Comparison of ENCODE assay signal across 31 mouse cellular contexts in genomic region chr19:29676479-29677193, GRCm38 (mm10). TPM values are rescaled to one million over a fixed set of nuclear protein-coding genes. Genes with fewer than 3 reads are reported as not detected.
A peak's percentile ranks its signal among the peaks of the same experiment; 100 is the strongest.
DNase-seq lines count a peak whose midpoint lies in the region; ATAC-seq and TF ChIP-seq lines count a peak whose summit lies in the region.
"Had no signal": no experiment of that assay in that cellular context is flagged by ENCODE, and none has a peak within 500 bp of the region (broad histone marks: within the 10 kb centered on the region; RNA-seq: fewer than 3 reads in every experiment).

No protein-coding gene starts in this region.

- H3K27ac ChIP-seq in hindbrain, postnatal 0 days = no peak overlapping the region
- H3K27ac ChIP-seq in hindbrain, embryonic 14.5 days = no peak overlapping the region
- peak overlapping the region; percentile 97 for H3K27ac ChIP-seq in brown adipose tissue, adult 24 weeks (replicated peaks; ENCODE audit: low read depth, low read length)
- H3K27ac ChIP-seq in stomach, postnatal 0 days (replicated peaks) = peak overlapping the region; percentile 36; the same call in 1 of the 2 replicates
- no peak overlapping the region for H3K27ac ChIP-seq in midbrain, postnatal 0 days (ENCODE audit: low read depth, low read length)
- H3K27ac ChIP-seq: embryonic facial prominence, embryonic 13.5 days; forebrain, embryonic 15.5 days; left cerebral cortex, adult 2 months; limb, embryonic 10.5 days; liver, embryonic 13.5 days; macrophage; stomach, embryonic 15.5 days had no signal

- no peaks in the 10 kb centered on the region for H3K9me3 ChIP-seq in hindbrain, postnatal 0 days (ENCODE audit: low read length)
- no peaks in the 10 kb centered on the region for H3K9me3 ChIP-seq in hindbrain, embryonic 14.5 days (ENCODE audit: control insufficient read depth, low read length)
- H3K9me3 ChIP-seq in stomach, postnatal 0 days (ENCODE audit: control insufficient read depth, low read length) = no peaks in the 10 kb centered on the region
- H3K9me3 ChIP-seq in midbrain, postnatal 0 days (ENCODE audit: low read length) = no peaks in the 10 kb centered on the region
- H3K9me3 ChIP-seq: embryonic facial prominence, embryonic 13.5 days; forebrain, embryonic 15.5 days; limb, embryonic 10.5 days; liver, embryonic 13.5 days; stomach, embryonic 15.5 days had no signal

- no peak for ATAC-seq in hindbrain, postnatal 0 days
- ATAC-seq in hindbrain, embryonic 14.5 days (ENCODE audit: low FRiP score) = no peak
- peak; percentile 89 for ATAC-seq in stomach, postnatal 0 days (ENCODE audit: low FRiP score, low TSS enrichment)
- ATAC-seq in midbrain, postnatal 0 days (ENCODE audit: low FRiP score) = no peak
- ATAC-seq: activated CD4-positive, CD25-positive, alpha-beta regulatory T cell, adult 4 months; forebrain, embryonic 15.5 days; inflammation-experienced regulatory T-cells, adult 6 months; Patski had no signal

- TF ChIP-seq EP300 in stomach, postnatal 0 days (optimal IDR thresholded peaks at IDR 0.05) = no peak

- H3K4me2 ChIP-seq in hindbrain, postnatal 0 days (ENCODE audit: low read depth, low read length) = no peak overlapping the region
- no peak overlapping the region for H3K4me2 ChIP-seq in hindbrain, embryonic 14.5 days (replicated peaks)
- no peak overlapping the region for H3K4me2 ChIP-seq in stomach, postnatal 0 days (replicated peaks; ENCODE audit: low read depth)
- no peak overlapping the region for H3K4me2 ChIP-seq in midbrain, postnatal 0 days (ENCODE audit: low read depth, low read length, poor library complexity, severe bottlenecking)
- H3K4me2 ChIP-seq: embryonic facial prominence, embryonic 13.5 days; forebrain, embryonic 15.5 days; heart, embryonic 11.5 days; liver, embryonic 13.5 days; midbrain, embryonic 11.5 days; stomach, embryonic 15.5 days had no signal

- peak; percentile 14; the same call in 1 of the 2 replicates for TF ChIP-seq CTCF in hindbrain, postnatal 0 days (IDR thresholded peaks at IDR 0.05; ENCODE audit: low read depth)
- TF ChIP-seq CTCF in stomach, postnatal 0 days (IDR thresholded peaks at IDR 0.05; ENCODE audit: low read depth) = 0 out of 2 replicates have a peak, but pooled peaks have one; percentile 2
- no peak for TF ChIP-seq CTCF in midbrain, postnatal 0 days (IDR thresholded peaks at IDR 0.05)

- 83% methylated on average over 10 of the region's 10 CpGs for WGBS in hindbrain, postnatal 0 days
- WGBS in hindbrain, embryonic 14.5 days = 81% methylated on average over 10 of the region's 10 CpGs
- 81% methylated on average over 10 of the region's 10 CpGs for WGBS in stomach, postnatal 0 days
- WGBS in midbrain, postnatal 0 days = 89% methylated on average over 10 of the region's 10 CpGs

- no peak overlapping the region for H3K4me3 ChIP-seq in hindbrain, postnatal 0 days (ENCODE audit: low read length)
- no peak overlapping the region for H3K4me3 ChIP-seq in hindbrain, embryonic 14.5 days (replicated peaks; ENCODE audit: low read length)
- H3K4me3 ChIP-seq in brown adipose tissue, adult 24 weeks (ENCODE audit: insufficient read depth, low read depth, low read length) = no peak overlapping the region
- H3K4me3 ChIP-seq in stomach, postnatal 0 days (ENCODE audit: low read depth, low read length) = no peak overlapping the region
- H3K4me3 ChIP-seq in midbrain, postnatal 0 days (ENCODE audit: low read depth, low read length) = no peak overlapping the region
- H3K4me3 ChIP-seq: embryonic facial prominence, embryonic 13.5 days; forebrain, embryonic 15.5 days; left cerebral cortex, adult 2 months; limb, embryonic 10.5 days; liver, embryonic 13.5 days; stomach, embryonic 15.5 days had no signal

- no peaks in the 10 kb centered on the region for H3K36me3 ChIP-seq in hindbrain, postnatal 0 days (ENCODE audit: insufficient read depth, low read length)
- no peaks in the 10 kb centered on the region for H3K36me3 ChIP-seq in hindbrain, embryonic 14.5 days (replicated peaks; ENCODE audit: control insufficient read depth, insufficient read depth)
- no peaks in the 10 kb centered on the region for H3K36me3 ChIP-seq in stomach, postnatal 0 days (ENCODE audit: control insufficient read depth, insufficient read depth, low read length)
- H3K36me3 ChIP-seq in midbrain, postnatal 0 days (ENCODE audit: insufficient read depth, low read length) = no peaks in the 10 kb centered on the region
- H3K36me3 ChIP-seq: embryonic facial prominence, embryonic 13.5 days; forebrain, embryonic 15.5 days; limb, embryonic 10.5 days; liver, embryonic 13.5 days; stomach, embryonic 15.5 days had no signal

- DNase-seq in hindbrain, postnatal 0 days (ENCODE audit: low spot score) = no peak
- no peak for DNase-seq in hindbrain, embryonic 14.5 days (ENCODE audit: low spot score)
- peak; percentile 15 for DNase-seq in retina, postnatal 1 day
- DNase-seq in retina, embryonic 14.5 days (ENCODE audit: low spot score) = no peak
- DNase-seq in stomach, postnatal 0 days (ENCODE audit: low spot score) = peak; percentile 81
- no peak for DNase-seq in midbrain, postnatal 0 days (ENCODE audit: low spot score)
- no peak for DNase-seq in right cerebral cortex, adult 2 months (ENCODE audit: low spot score in 2 of 2)
- DNase-seq: cerebellum, adult 9-11 months; gastrocnemius, postnatal 36 days; heart, postnatal 10 days; kidney, postnatal 10 days; layer of hippocampus, adult 9-11 months; liver, embryonic 13.5 days; spleen, adult 18-20 months had no signal

- no peaks in the 10 kb centered on the region for H3K4me1 ChIP-seq in hindbrain, postnatal 0 days (ENCODE audit: insufficient read depth, low read length)
- H3K4me1 ChIP-seq in hindbrain, embryonic 14.5 days (replicated peaks; ENCODE audit: control insufficient read depth, insufficient read depth, low read length) = no peaks in the 10 kb centered on the region
- peaks cover 6% of the 10 kb centered on the region; the same call in 1 of the 2 replicates for H3K4me1 ChIP-seq in brown adipose tissue, adult 24 weeks (ENCODE audit: control insufficient read depth, insufficient read depth, insufficient read length, low read length)
- H3K4me1 ChIP-seq in stomach, postnatal 0 days (replicated peaks; ENCODE audit: control insufficient read depth, insufficient read depth) = no peaks in the 10 kb centered on the region
- H3K4me1 ChIP-seq in midbrain, postnatal 0 days (ENCODE audit: insufficient read depth, low read length) = no peaks in the 10 kb centered on the region
- H3K4me1 ChIP-seq: embryonic facial prominence, embryonic 13.5 days; forebrain, embryonic 15.5 days; limb, embryonic 10.5 days; stomach, embryonic 15.5 days had no signal

- no peak overlapping the region for H3K9ac ChIP-seq in hindbrain, postnatal 0 days (replicated peaks; ENCODE audit: low read length)
- H3K9ac ChIP-seq in hindbrain, embryonic 14.5 days = no peak overlapping the region
- H3K9ac ChIP-seq in stomach, postnatal 0 days (ENCODE audit: low read length) = no peak overlapping the region
- H3K9ac ChIP-seq in midbrain, postnatal 0 days (replicated peaks; ENCODE audit: low read length, poor library complexity, severe bottlenecking) = no peak overlapping the region
- H3K9ac ChIP-seq: embryonic facial prominence, embryonic 13.5 days; forebrain, embryonic 15.5 days; liver, embryonic 13.5 days; stomach, embryonic 15.5 days had no signal

- H3K27me3 ChIP-seq in hindbrain, postnatal 0 days (ENCODE audit: insufficient read depth, low read length) = no peaks in the 10 kb centered on the region
- no peaks in the 10 kb centered on the region for H3K27me3 ChIP-seq in hindbrain, embryonic 14.5 days (ENCODE audit: control insufficient read depth, insufficient read depth, low read length)
- no peaks in the 10 kb centered on the region for H3K27me3 ChIP-seq in stomach, postnatal 0 days (ENCODE audit: control insufficient read depth, insufficient read depth, low read length)
- no peaks in the 10 kb centered on the region for H3K27me3 ChIP-seq in midbrain, postnatal 0 days (ENCODE audit: insufficient read depth, low read length)
- H3K27me3 ChIP-seq: embryonic facial prominence, embryonic 13.5 days; forebrain, embryonic 15.5 days; liver, embryonic 13.5 days; Patski; stomach, embryonic 15.5 days had no signal

RNA-seq across cellular contexts. Expression of gene Mlana, which starts 21.0 kb away (rescaled TPM):
- not detected in 2 replicates for total RNA-seq in hindbrain, postnatal 0 days (2014; rRNA removed)
- polyA plus RNA-seq in hindbrain, postnatal 0 days (2015; fragmentation: Nextera tagmentation; extraction: Ambion mirVana) = not detected in 2 replicates
- polyA plus RNA-seq in hindbrain, embryonic 14.5 days (2014; fragmentation: Nextera tagmentation; extraction: Ambion mirVana) = not detected in 2 replicates
- polyA plus RNA-seq in brown adipose tissue, adult 24 weeks (2012; ENCODE audit: insufficient read depth, insufficient read length, missing spikeins) = not detected in 2 replicates
- polyA plus RNA-seq in stomach, postnatal 0 days (2015; fragmentation: Nextera tagmentation; extraction: Ambion mirVana) = not detected in 2 replicates
- total RNA-seq in midbrain, postnatal 0 days (2014; rRNA removed) = not detected in 2 replicates
- polyA plus RNA-seq in midbrain, postnatal 0 days (2015; fragmentation: Nextera tagmentation; extraction: Ambion mirVana) = not detected in 2 replicates
- total RNA-seq: monocyte, adult 5-6 weeks had no signal
- polyA plus RNA-seq: activated CD4-positive, CD25-positive, alpha-beta regulatory T cell, adult 4 months; C2C12; forebrain, embryonic 15.5 days; inflammation-experienced regulatory T-cells, adult 6 months; limb, embryonic 10.5 days; liver, embryonic 13.5 days; lung, embryonic 16.5 days; neural tube, embryonic 11.5 days; stomach, embryonic 15.5 days; thymus, postnatal 0 days had no signal

RNA-seq across cellular contexts. Expression of gene Ermp1, which starts 28.4 kb away (rescaled TPM):
- total RNA-seq in hindbrain, postnatal 0 days (2014; rRNA removed) = 22.5 and 28.7 TPM in 2 replicates
- polyA plus RNA-seq in hindbrain, postnatal 0 days (2015; fragmentation: Nextera tagmentation; extraction: Ambion mirVana) = 10.9 and 11.4 TPM in 2 replicates
- 9.6 and 10.8 TPM in 2 replicates for polyA plus RNA-seq in hindbrain, embryonic 14.5 days (2014; fragmentation: Nextera tagmentation; extraction: Ambion mirVana)
- polyA plus RNA-seq in brown adipose tissue, adult 24 weeks (2012; ENCODE audit: insufficient read depth, insufficient read length, missing spikeins) = 38.6 and 40.5 TPM in 2 replicates
- 19.9 and 23.0 TPM in 2 replicates for polyA plus RNA-seq in stomach, postnatal 0 days (2015; fragmentation: Nextera tagmentation; extraction: Ambion mirVana)
- total RNA-seq in midbrain, postnatal 0 days (2014; rRNA removed) = 15.8 and 27.6 TPM in 2 replicates
- 7.7 and 9.6 TPM in 2 replicates for polyA plus RNA-seq in midbrain, postnatal 0 days (2015; fragmentation: Nextera tagmentation; extraction: Ambion mirVana)

Comparison
In these comparisons a context has a peak if more than half of its experiments do, and no peak if none do; other contexts are left out.
1. DNase-seq: peak in retina, postnatal 1 day (single experiment) and stomach, postnatal 0 days (single experiment); none in hindbrain, postnatal 0 days (single experiment), hindbrain, embryonic 14.5 days (single experiment), retina, embryonic 14.5 days (single experiment), midbrain, postnatal 0 days (single experiment) and right cerebral cortex, adult 2 months (0 of 2).
2. H3K27ac ChIP-seq: peak in brown adipose tissue, adult 24 weeks (single experiment) and stomach, postnatal 0 days (single experiment); none in hindbrain, postnatal 0 days (single experiment), hindbrain, embryonic 14.5 days (single experiment) and midbrain, postnatal 0 days (single experiment).